Mouse (Mus musculus) C2C12 (cell line): Measurements from ENCODE around the gene Zfhx3.

Experiments used
- CEBPB ChIP-seq: IDR thresholded peaks from one replicate; pipeline ENCODE4 v1.6.1; 2011; ENCODE audit warnings: low read depth, mild to moderate bottlenecking, control low read depth, moderate library complexity
- CTCF ChIP-seq: IDR thresholded peaks from one replicate; pipeline ENCODE4 v1.5.1; 2011; ENCODE audit not compliant: control insufficient read depth, insufficient read depth, insufficient read length

- TF ChIP-seq CTCF, result no peak
- TF ChIP-seq CEBPB, result no peak
These were observed 775.1 kb downstream of the Zfhx3 start for GRCm38 (mm10) chr8:108717545-108717944.
